Mouse (Mus musculus) embryo, embryonic 9.5 days (tissue): ENCODE results near the gene Spon1.

Source experiments
- DNase-seq: peaks from one replicate; pipeline ENCODE4 v3.0.0-alpha.2; 2017; ENCODE audit errors: extremely low spot score

The Spon1 gene

GRCm38 (mm10) chr7:113778546-113778945 lies 12.7 kb downstream of the Spon1 start:
- DNase-seq: no peak

DNA sequence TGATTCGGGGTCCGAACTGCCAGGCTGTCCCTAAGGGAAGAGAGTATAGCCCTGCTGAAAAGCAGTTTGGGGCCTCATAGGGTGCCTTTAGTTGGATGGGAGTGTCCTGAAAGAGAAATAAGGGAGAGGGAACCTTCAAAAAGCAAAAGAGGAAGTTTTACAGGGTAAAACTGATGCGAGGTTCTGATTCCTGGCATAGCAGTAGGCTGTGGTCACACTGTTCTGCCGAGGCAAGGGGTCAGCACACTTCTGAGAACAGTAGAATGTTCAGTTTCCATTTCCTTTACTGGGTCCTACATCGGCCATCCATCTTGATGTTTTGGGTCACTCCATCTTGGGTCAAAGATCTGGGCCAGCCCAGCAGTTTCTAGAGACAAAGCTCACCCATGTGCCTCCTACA lies 14.5 kb downstream of the Spon1 start:
- DNase-seq: no peak

DNA sequence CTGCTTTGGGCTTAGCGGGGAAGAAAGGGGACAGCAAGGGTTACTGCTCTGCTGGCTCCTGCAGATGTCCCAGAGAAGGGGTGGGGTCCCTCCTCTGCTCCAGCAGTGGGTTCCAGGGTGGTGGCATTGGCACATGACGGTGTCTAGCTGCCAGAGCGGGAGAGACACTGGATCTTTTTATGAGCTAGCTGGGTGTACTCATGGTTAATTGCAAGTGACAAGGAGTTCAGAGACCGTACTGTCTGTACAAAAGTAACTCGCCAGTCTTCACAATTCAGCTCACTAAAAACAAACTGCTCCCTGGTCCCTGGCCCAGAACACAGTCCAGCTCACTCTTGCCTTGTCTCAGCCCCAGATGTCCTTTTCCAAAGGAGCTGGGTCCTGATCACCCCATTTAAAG lies 26.2 kb downstream of the Spon1 start:
- no peak for DNase-seq

DNA sequence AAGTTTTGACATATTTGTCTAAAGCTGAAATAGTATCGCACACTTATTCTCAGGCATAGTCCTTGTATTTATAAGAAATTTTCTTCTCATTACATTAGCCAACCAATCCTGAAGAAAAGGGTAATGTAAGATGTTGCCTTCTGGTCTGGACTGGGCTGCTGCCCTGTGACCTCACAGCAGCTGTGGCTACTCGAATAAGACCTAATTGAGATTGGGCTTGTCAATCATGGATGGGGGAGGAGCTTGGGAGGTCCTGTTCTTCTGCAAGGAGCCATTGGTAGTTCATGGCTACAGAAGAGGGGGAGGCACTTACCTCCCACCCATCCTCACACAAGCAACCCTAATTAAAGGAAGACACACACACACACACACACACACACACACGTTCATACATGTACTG lies 27.1 kb downstream of the Spon1 start:
- DNase-seq: no peak

DNA sequence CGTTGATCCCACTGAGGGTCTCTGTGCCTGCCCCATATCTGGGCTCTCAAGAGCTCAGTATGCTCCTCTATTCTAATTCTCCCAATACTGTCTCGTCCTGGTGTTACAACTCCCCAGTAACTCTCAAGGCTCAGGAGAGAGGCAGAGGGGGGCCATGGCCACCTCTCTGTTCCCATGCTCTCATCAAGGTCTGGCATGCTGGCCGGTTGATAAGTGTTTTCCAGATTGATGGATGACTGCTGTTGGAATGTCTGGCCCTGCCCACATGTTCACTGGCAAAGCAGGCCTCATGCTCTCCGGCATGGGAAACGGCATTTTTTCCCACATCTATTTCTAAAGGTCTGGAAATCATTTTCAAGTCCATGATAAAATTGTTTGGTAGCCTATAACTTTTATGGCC lies 29.4 kb downstream of the Spon1 start:
- DNase-seq: no peak

DNA sequence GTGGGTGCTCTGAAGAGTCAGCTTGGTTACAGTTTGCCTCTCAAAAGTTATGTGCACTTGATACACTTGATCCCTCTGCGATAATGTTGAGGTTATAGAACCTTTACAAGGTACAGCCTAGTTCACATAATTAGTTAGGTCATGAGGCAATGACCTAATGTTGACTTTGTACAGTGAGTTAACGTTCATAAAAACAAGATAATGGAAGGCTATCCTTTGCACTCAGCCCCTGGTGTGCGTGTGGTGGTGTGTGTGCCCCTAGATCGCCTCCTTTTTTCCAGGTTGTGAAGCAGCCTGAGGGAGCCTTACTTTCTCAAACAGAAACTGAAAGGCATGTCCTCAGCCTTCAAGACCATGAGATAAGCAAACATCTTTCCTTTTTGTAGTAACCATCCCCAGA lies 31.3 kb downstream of the Spon1 start:
- DNase-seq: no peak

- no peak for DNase-seq
Observed at GRCm38 (mm10) chr7:113798605-113799255, 32.9 kb downstream of the Spon1 start.

GRCm38 (mm10) chr7:113809781-113810180 lies 44.0 kb downstream of the Spon1 start:
- no peak for DNase-seq

DNA sequence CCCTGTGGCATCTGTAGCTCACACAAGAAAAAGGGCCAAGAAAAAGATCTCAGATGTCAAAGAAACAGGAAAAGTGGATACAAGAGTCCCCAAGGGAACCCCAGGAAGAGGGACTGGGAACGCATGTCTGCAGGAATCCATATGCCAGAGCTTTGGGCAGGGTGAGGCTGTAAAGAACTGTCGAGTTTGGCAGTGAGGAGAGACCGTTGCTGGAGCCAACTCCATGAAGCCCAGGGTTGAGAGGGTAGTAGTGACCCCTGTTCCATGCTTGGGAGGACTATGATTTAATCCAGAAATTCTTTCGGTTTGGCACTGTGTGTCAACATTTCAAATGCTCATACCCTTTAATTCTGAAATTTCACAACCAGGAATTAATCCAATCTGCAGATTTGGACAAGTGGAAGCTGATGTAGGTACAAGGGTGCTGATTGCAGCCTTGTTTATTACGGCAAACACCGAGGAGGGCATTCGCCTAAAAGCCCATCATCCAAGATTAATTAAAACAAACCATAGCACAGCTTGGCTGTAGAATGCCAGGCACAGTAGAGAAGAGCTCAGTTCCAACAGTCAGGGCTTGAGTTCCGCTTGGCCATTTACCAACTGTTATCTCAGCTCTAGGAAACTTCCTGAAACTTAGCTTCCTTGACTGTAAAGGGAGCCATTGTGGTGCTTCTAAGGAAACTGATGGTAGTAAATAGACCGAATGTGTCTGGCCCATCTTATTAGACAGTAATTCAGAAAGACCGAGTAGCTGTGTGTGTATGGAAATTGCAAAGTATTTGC lies 45.8 kb downstream of the Spon1 start:
- no peak for DNase-seq

DNA sequence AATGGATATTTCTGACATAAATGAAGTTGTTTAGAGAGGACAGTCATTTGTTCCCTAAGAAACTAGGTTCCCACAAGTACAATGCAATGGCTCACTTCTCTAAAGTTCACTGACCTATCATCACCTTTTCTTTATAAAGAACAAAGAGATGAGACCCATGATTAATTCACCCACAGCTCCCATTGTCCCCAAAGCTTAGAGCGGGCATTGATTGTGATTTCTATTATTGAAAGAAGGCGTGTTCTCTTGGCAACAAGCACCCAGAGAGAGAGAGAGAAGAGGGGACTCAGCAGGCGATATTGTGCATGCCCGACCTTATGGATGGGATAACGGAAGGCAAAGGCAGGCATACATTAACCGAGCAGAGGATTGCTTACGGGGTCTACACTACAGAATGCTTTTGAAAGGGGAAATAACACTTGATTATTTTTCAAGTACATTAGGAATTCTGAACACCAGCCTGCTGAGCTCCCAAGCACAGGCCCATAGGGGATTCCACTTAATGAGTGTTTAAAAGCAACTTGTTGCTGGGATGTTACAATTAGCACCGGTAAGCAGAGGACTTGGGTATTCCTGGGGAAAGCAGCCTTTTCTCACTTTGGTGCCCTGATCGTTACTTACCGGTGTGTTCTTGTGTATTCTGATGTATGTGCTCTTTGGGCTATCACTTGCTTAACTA lies 48.4 kb downstream of the Spon1 start:
- DNase-seq: peak; percentile 48

- DNase-seq: no peak
Observed at GRCm38 (mm10) chr7:113815726-113816125, 49.9 kb downstream of the Spon1 start.

DNA sequence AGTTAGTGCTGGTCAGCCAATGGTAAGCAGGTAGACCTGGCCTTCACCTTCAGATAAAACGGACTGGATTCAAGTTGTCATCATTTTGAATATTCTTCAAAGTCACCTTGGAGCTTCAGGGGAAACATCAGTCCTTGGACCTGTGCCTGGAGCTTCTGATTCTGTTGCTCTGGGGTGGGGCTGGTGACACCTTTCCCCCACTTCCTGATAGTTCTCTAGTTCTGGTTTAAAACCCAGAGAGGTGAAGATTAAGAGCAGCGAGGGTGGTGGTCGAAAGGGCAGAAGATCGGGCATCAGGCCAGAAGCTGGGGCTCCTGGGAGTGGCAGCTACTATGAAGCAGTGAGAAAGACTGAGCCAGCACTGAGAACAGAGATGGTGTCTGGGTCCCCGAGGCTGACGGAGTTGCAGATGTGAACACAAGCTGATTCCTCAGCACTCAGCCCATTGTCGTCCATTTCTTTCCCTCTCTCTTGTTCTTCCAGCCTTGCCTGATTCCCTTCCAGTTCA lies 51.1 kb downstream of the Spon1 start:
- no peak for DNase-seq

DNA sequence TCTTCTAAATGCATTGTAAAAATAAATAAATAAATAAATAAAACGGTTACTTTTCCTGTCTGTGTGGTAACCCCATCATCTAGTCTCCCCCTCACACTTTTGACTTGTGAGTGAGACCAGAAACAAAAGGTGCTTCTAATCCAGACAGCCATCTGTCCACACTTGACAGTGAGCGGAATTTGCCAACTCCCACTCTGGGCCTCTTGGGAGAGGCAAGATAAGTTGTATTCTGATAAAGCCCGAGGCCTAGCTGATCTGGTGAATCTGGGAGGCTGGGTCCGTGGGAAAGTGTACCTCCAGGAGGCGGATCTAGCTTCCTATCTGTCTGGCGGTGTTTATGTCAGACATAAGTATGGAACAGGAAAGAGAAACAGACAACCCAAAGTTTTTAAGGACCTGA lies 52.3 kb downstream of the Spon1 start:
- DNase-seq: no peak

DNA sequence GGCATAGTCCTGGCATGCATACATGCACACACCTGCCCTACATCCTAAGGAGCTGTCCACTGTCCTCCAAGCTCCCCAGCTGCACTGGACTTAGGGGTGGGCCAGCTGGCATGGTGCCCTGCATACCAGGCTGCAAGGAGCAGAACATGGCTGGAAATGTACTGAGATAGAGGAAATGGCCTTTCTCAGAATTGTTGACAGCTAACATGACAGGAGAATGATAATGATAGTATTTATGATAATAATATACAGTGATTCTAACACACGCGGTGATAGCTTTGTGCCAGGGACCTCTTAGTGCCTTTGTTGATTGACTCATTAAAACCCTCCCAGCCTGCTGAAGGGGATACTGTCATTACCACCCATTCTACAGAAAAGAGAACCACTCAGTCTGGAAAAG lies 54.4 kb downstream of the Spon1 start:
- no peak for DNase-seq

GRCm38 (mm10) chr7:113823026-113823425 lies 57.2 kb downstream of the Spon1 start:
- DNase-seq: no peak

DNA sequence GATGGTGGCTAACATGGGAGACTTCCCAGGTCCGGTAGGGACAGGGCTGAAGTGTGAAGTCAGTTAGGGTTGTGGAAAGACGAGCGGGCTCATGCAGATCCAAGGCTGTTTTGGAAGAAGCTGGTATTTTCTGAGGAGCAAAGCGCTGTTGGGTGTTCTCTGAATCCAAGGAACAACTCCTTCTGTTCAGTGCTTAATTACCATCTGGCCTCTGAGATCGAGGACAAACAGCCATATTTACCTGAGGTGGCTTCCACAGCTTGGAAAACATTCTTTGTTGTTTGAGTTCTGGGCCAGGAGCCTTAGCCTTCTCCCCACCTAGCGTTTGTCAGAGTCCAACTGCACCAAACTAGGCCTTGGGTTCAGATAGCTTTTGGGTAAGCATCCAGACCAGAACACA lies 58.9 kb downstream of the Spon1 start:
- DNase-seq: no peak

GRCm38 (mm10) chr7:113825498-113826205 lies 59.9 kb downstream of the Spon1 start:
- DNase-seq: no peak

GRCm38 (mm10) chr7:113826510-113826909 lies 60.7 kb downstream of the Spon1 start:
- DNase-seq: peak; percentile 36

GRCm38 (mm10) chr7:113828122-113828571 lies 62.3 kb downstream of the Spon1 start:
- DNase-seq: no peak

DNA sequence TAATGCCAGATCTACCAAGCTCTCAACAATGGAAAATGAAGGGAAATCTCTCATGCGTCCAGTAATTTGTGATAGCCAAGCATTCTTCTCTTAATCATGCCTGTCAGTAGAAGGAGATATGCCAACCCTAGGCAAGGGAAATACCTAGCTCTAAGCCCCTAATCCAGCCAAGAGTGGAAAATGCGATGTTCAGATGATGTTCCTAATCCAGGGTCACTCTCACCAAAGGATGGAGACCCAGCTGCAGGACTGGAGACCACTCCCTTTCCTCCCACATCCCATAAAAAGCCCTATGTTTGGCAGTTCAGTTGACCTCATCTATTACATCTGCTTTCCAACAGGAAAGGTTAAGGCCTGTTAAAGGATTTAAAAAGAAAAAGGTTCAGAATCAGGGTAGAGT lies 62.8 kb downstream of the Spon1 start:
- no peak for DNase-seq

GRCm38 (mm10) chr7:113837151-113837550 lies 71.4 kb downstream of the Spon1 start:
- no peak for DNase-seq

GRCm38 (mm10) chr7:113839431-113839830 lies 73.6 kb downstream of the Spon1 start:
- no peak for DNase-seq
